Mouse (Mus musculus): ENCODE data around the gene Dnajb12.
"Not testable (repeated sequence)": the region's sequence is repeated elsewhere in the genome, so short reads cannot be mapped to it uniquely, and the experiment has no call there.

Gene Dnajb12

GRCm38 (mm10) chr10:59873206-59873605 is 6.2 kb upstream of the Dnajb12 start:
- DNase-seq, result no peak

DNA sequence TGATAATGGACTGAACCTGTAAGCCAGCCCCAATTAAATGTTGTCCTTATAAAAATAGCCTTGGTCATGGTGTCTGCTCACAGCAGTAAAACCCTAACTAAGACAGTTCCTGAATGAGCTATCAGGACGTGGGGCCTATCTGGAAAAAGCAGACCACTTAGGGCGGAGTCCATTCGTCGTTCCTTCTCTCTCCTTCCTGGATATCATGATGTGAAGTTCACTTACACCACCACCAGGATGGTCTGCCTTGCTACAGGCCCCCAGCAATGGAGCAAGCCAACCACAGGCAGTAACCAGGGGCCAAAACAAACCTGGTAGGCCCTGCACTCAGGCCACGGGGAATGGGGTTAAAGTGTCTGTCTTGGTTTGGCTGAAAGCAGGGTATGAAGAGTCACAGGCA is 5.7 kb upstream of the Dnajb12 start:
- no peak for DNase-seq

DNA sequence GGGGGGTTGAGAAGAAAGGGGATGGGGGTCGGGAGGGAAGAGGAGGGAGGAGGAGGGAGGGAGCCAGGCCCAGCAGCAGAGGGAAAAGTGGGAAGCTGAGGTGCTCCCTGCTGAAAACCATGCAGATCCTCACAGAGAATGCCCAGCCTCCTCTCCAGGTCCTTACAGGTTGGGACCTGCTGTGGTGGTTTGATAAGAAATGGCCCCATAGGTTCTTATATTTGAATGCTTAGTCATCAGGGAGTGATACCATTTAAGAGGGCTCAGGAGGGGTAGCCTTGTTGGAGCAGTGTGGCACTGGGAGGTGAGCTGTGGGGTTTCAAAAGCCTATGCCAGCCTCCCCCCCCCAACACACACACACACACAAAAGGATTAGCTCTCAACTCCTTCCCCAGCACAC is 4.0 kb upstream of the Dnajb12 start:
- no peak for DNase-seq

DNA sequence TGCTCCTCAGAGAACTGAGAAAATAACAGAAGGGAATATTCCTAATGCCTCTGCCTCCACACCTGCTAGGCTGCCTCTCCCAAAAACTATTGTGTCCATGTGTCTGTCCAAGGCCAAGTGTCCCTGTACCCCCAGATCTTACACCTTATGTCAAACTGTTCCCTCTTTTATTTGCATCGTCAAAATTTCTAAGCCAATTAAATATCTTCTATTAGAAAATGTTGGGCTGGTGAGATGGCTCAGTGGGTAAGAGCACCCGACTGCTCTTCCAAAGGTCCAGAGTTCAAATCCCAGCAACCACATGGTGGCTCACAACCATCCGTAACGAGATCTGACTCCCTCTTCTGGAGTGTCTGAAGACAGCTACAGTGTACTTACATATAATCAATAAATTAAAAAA is 2.7 kb upstream of the Dnajb12 start:
- DNase-seq, result not testable (repeated sequence)

DNA sequence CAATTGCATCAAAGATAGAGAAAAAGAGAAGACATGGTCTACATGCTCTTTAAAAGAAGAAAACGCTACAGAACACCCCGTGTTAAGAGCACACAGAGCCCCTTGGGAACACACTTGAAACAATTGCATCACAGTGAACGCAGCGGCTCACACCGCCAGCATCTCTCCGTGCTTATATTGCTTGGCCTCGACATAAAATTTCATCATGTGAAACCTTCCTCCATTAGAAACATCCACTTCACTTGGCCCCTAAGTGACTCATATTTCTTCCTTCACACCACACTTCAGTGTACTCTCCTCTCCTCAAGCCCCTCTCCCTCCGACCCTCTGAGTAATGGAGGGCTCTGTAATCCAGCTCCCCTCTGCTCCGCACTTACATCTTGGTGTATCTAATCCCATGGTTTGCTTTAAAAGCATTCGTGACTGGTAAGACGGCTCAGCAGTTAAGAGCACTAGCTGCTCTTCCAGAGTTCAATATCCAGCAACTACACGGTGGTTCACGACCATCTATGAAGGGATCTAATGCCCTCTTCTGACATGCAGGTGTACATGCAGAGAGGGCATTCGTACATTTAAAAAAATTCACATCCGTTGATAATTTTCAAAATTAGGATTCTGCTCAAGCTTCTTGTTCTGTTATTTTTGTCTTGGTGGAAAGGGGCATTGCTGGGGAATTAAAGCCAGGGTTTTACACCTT is 1.8 kb upstream of the Dnajb12 start:
- DNase-seq, result no peak

DNA sequence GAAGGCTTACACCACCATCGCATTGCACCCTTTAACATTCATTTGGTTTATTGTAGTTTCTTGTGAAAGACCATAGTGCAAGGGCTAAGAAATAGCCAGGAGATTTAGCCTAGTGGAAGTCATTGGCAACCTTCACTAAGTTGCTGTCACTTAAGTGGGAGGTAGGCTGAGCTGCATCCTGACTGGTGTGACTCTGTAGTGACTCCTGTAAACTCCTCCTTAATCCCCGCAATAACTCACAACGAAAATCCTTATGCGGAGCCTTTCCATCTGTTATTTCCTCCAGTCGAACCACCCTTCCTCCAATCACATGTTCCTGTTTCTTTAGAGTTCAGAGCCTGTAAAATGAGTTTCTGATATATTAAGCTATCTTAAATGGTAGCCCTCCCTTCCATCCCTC is 533 bp upstream of the Dnajb12 start:
- DNase-seq, result no peak

GRCm38 (mm10) chr10:59880029-59880386 is 652 bp downstream of the Dnajb12 start:
- DNase-seq, result no peak

DNA sequence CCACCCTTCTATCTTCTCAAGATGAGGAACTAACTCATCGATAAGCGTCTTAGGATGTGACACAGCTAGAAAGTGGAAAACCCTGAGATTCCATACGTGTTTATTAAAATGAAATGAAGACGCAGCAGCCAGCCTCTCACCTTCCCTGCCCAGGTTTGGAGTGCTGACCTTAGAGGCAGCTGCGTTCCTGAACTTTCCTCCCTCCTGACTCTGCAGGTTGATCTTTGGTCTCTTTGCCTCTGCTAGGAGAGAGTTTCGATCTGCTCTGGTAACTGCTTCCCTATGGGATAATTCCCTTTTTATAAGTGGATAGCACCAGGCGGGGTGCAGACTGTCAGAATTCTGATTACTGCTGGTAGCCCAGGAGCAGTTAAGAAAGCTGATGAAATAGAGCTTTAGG is 1.5 kb downstream of the Dnajb12 start:
- DNase-seq, result no peak

- DNase-seq, result no peak
Measured at GRCm38 (mm10) chr10:59884327-59885173, 5.2 kb downstream of the Dnajb12 start.

DNA sequence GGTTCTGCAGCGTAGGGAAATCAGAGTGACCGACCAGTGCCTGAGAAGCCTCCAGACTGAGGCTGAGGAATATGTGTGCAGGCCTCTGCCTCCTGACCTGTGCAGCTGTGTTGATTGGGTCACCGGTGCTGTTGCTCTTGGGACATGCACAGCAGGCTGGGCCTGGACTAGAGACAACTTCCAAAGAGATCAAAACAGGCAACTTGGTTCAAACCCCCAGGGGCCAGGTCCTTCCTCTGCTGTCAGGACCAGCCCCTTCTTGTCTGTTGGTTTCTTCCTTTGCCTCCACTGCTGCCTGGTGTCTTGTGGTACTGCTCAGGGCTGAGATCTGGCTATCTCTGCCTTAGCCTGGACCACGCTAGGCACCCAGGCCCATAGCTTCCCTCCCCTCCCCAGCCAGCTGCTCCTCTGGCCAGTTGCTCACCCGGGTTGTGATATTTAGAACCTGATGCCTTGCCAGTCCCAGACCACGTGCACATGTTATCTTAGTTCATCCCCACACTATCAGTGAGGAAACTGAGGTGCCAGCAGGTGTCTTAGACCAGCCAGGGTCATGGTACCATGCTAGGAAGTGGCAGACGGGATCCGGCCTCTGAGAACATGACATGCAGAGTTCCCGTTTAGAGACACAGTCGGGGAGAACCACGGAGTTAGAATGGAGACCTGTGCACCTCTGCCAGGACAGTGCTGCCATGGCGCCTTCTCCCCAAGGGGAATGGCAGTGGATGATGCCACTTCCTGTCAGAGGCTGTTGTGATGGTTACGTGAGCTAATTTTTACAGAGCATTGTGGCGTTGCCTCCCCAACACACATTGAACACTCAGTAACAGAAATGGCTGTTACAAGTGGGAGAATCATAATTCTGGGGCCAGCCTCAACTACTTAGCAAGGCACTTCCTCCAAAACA is 6.1 kb downstream of the Dnajb12 start:
- DNase-seq, result no peak

- DNase-seq, result no peak
Measured at GRCm38 (mm10) chr10:59886081-59886466, 6.7 kb downstream of the Dnajb12 start.

DNA sequence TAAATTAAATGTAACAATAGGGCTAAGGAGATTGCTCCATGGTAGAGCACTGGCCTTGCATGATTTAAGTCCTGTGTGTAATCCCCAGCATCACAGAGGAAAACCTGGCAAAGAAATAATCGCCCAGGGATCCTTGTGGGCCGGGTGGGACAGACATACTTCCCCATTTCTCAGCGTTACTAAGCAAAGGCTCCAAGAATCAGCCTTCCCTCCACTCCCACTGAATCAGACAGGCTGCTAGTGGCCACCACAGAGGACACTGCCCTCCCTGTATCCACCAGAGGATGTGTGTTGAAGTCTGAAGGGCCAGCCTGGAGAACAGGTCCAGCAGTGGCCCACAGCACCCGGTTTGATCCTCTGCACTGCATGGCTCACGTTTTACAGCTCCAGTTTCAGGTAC is 8.1 kb downstream of the Dnajb12 start:
- no peak for DNase-seq

DNA sequence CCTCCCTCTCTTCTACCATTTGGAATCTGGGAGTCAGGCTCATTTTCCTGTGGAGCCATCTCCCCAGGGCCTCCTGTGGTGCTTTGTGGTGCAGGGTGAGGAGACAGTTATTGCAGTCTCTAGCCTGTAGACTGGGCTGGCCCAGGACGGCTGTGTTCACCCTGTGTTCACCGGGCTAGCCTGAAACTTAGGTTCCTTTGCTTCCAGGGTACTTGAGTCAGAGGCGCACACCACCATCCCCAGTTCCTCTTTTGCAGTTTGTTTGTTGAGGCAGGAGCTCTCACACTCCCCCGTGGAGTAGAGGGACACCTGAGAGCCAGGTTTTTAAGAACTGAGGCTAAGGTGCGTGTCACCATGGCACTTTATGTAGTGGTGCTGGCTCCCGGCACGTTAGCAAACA is 10.0 kb downstream of the Dnajb12 start:
- no peak for DNase-seq

GRCm38 (mm10) chr10:59889953-59890751 is 10.8 kb downstream of the Dnajb12 start:
- DNase-seq, result no peak

GRCm38 (mm10) chr10:59892977-59893376 is 13.6 kb downstream of the Dnajb12 start:
- DNase-seq, result peak; percentile 73 to 75

DNA sequence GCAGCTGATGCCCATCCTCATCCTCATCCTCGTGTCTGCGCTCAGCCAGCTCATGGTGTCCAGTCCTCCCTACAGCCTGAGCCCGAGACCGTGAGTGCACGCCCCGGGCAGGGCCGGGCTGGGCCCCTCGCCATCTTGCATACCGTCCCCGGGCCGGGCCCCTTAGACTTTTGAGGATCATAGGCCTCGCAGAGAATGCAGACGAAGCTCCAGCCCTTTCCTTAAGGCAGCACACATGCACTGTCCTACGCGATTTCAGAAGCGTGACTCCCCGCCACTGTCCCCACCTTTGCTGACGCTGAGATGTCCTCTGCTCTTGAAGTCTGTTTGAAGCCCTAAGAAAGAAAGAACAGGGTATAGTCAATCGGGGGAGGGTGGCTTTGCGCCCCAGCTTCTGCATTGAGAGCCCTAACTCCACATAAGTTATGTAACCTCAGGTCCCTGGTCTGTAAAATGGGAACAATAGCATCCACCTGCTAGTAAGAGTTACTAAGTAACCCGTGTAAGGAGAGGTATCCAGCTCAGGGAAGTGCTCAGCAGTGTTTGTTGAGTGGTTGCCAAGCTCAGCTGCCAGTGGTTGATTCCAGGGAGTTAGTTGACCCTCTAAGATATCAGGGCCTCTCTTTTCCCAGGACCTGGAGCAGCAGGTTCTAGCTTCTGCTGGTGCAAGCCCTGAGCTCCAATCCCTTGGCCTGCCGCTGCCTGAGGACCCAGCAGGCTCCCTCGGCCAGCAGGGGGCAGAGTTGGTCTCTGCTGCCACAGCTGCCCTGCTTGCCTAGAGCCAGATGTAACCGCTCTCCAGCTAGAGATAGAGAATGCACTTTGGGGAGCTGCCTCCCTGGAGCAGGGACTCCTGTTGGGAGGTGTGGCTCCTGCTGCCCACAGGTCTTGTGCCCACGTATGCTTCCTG is 15.2 kb downstream of the Dnajb12 start:
- DNase-seq, result peak; percentile 58 to 71

- no peak for DNase-seq
Measured at GRCm38 (mm10) chr10:59895460-59896186, 16.3 kb downstream of the Dnajb12 start.

- no peak for DNase-seq
Measured at GRCm38 (mm10) chr10:59896211-59896610, 16.9 kb downstream of the Dnajb12 start.

- no peak for DNase-seq
Measured at GRCm38 (mm10) chr10:59896911-59897331, 17.6 kb downstream of the Dnajb12 start.

- DNase-seq, result no peak
Measured at GRCm38 (mm10) chr10:59897511-59897910, 18.2 kb downstream of the Dnajb12 start.

All from cerebellum, postnatal 36 days (tissue).